Mouse (Mus musculus): Measurements from ENCODE around the gene Rasal2.

- TF ChIP-seq POLR2A (IDR thresholded peaks at IDR 0.05; ENCODE audit: control insufficient read depth, low read depth, low read length) (no peak), CTCF (IDR thresholded peaks at IDR 0.05; ENCODE audit: control insufficient read depth, insufficient read depth, insufficient replicate concordance, low read depth, low read length) (no peak)
These were observed 131.6 kb downstream of the Rasal2 start for GRCm38 (mm10) chr1:157280781-157281180.
